Mouse (Mus musculus): ENCODE results near the gene Mettl6. TPM values are rescaled to one million over a fixed set of nuclear protein-coding genes. Genes with fewer than 3 reads are reported as not detected.

Gene Mettl6
- total and polyA plus RNA-seq, 3 experiments: 35.6 to 39.2 TPM; not detected in 1

GRCm38 (mm10) chr14:31486465-31486864 is 8.4 kb downstream of the Mettl6 start:
- Histone ChIP-seq H3K27me3 (ENCODE audit: control insufficient read depth in 1 of 2, insufficient read depth in 2 of 2, low read length in 2 of 2) (no peaks in the 10 kb centered on the region), H3K36me3 (ENCODE audit: control insufficient read depth in 1 of 2, insufficient read depth in 2 of 2, low read length in 2 of 2) (peaks cover 0 to 28% of the 10 kb centered on the region in 2 experiments; a peak in 2 of 4 replicates), H3K9ac (ENCODE audit: control insufficient read depth, low read depth, low read length, poor library complexity, severe bottlenecking) (no peak overlapping the region), H3K9me3 (replicated peaks; ENCODE audit: insufficient read depth, low read length) (no peaks in the 10 kb centered on the region), H3K27ac (ENCODE audit: control insufficient read depth, low read depth, low read length) (no peak overlapping the region), H3K79me2 (ENCODE audit: control insufficient read depth, insufficient read depth, low read length, poor library complexity) (peaks cover 4% of the 10 kb centered on the region; the same call in 1 of the 2 replicates), H3K4me1 (ENCODE audit: control insufficient read depth in 1 of 2, insufficient read depth in 2 of 2, low read length in 2 of 2) (no peaks in the 10 kb centered on the region), H3K4me3 (ENCODE audit: control insufficient read depth in 1 of 2, insufficient read depth in 1 of 2, low read depth in 2 of 2, low read length in 2 of 2) (no peak overlapping the region)
- peak in 1 of 3 experiments; percentile 9; a peak in 1 of 6 replicates for TF ChIP-seq CTCF (IDR thresholded peaks at IDR 0.05 in 2 of 3, conservative IDR thresholded peaks at IDR 0.05 in 1 of 3; ENCODE audit: control insufficient read depth in 1 of 3, insufficient read depth in 1 of 3, low read depth in 2 of 3, low read length in 3 of 3, poor library complexity in 1 of 3, severe bottlenecking in 1 of 3)
- TF ChIP-seq GATA1 (IDR thresholded peaks at IDR 0.05; ENCODE audit: low read depth, low read length): no peak
- DNase-seq (ENCODE audit: low read depth, low spot score): no peak

- no peak overlapping the region for H3K27ac ChIP-seq (ENCODE audit: control insufficient read depth, low read depth, low read length)
- TF ChIP-seq RAD21 (IDR thresholded peaks at IDR 0.05; ENCODE audit: low read depth, low read length): no peak
- no peak for TF ChIP-seq TAL1 (IDR thresholded peaks at IDR 0.05; ENCODE audit: low read length)
- TF ChIP-seq USF1 (IDR thresholded peaks at IDR 0.05; ENCODE audit: low read depth, low read length): peak; percentile 61
- peak; percentile 32 for DNase-seq (ENCODE audit: low read depth, low spot score)
These were observed 12.4 kb downstream of the Mettl6 start for GRCm38 (mm10) chr14:31482417-31482816.

GRCm38 (mm10) chr14:31473297-31473696 is 21.5 kb downstream of the Mettl6 start:
- Histone ChIP-seq H3K27ac (ENCODE audit: control insufficient read depth, low read depth, low read length) (no peak overlapping the region), H3K4me3 (ENCODE audit: control insufficient read depth in 1 of 2, insufficient read depth in 1 of 2, low read depth in 2 of 2, low read length in 2 of 2) (no peak overlapping the region), H3K27me3 (ENCODE audit: control insufficient read depth in 1 of 2, insufficient read depth in 2 of 2, low read length in 2 of 2) (no peaks in the 10 kb centered on the region), H3K79me2 (ENCODE audit: control insufficient read depth, insufficient read depth, low read length, poor library complexity) (no peaks in the 10 kb centered on the region), H3K9me3 (replicated peaks; ENCODE audit: insufficient read depth, low read length) (no peaks in the 10 kb centered on the region), H3K36me3 (ENCODE audit: control insufficient read depth in 1 of 2, insufficient read depth in 2 of 2, low read length in 2 of 2) (no peaks in the 10 kb centered on the region; a peak in 1 of 4 replicates), H3K4me1 (ENCODE audit: control insufficient read depth in 1 of 2, insufficient read depth in 2 of 2, low read length in 2 of 2) (no peaks in the 10 kb centered on the region), H3K9ac (ENCODE audit: control insufficient read depth, low read depth, low read length, poor library complexity, severe bottlenecking) (no peak overlapping the region)
- TF ChIP-seq MYC (IDR thresholded peaks at IDR 0.05; ENCODE audit: low read depth, low read length) (no peak), CTCF (IDR thresholded peaks at IDR 0.05 in 2 of 3, conservative IDR thresholded peaks at IDR 0.05 in 1 of 3; ENCODE audit: control insufficient read depth in 1 of 3, insufficient read depth in 1 of 3, low read depth in 2 of 3, low read length in 3 of 3, poor library complexity in 1 of 3, severe bottlenecking in 1 of 3) (peak in 1 of 3 experiments; percentile 27; a peak in 2 of 6 replicates)
- DNase-seq (ENCODE audit: low read depth, low spot score): no peak

More at GRCm38 (mm10) chr14:31482417-31482816, 12.4 kb downstream of the Mettl6 start:
- Histone ChIP-seq H3K27me3 (ENCODE audit: control insufficient read depth in 1 of 2, insufficient read depth in 2 of 2, low read length in 2 of 2) (no peaks in the 10 kb centered on the region), H3K9me3 (replicated peaks; ENCODE audit: insufficient read depth, low read length) (no peaks in the 10 kb centered on the region), H3K36me3 (ENCODE audit: control insufficient read depth in 1 of 2, insufficient read depth in 2 of 2, low read length in 2 of 2) (peaks cover 0 to 19% of the 10 kb centered on the region in 2 experiments; a peak in 2 of 4 replicates), H3K79me2 (ENCODE audit: control insufficient read depth, insufficient read depth, low read length, poor library complexity) (no peaks in the 10 kb centered on the region), H3K4me1 (ENCODE audit: control insufficient read depth in 1 of 2, insufficient read depth in 2 of 2, low read length in 2 of 2) (no peaks in the 10 kb centered on the region), H3K9ac (ENCODE audit: control insufficient read depth, low read depth, low read length, poor library complexity, severe bottlenecking) (no peak overlapping the region), H3K4me3 (ENCODE audit: control insufficient read depth in 1 of 2, insufficient read depth in 1 of 2, low read depth in 2 of 2, low read length in 2 of 2) (no peak overlapping the region)

- no peak overlapping the region for H3K9ac ChIP-seq (ENCODE audit: control insufficient read depth, low read depth, low read length, poor library complexity, severe bottlenecking)
- H3K36me3 ChIP-seq (ENCODE audit: control insufficient read depth in 1 of 2, insufficient read depth in 2 of 2, low read length in 2 of 2): no peaks in the 10 kb centered on the region
- no peak overlapping the region for H3K4me3 ChIP-seq (ENCODE audit: control insufficient read depth in 1 of 2, insufficient read depth in 1 of 2, low read depth in 2 of 2, low read length in 2 of 2)
- H3K4me1 ChIP-seq (ENCODE audit: control insufficient read depth in 1 of 2, insufficient read depth in 2 of 2, low read length in 2 of 2): no peaks in the 10 kb centered on the region
- no peak overlapping the region for H3K27ac ChIP-seq (ENCODE audit: control insufficient read depth, low read depth, low read length)
- H3K27me3 ChIP-seq (ENCODE audit: control insufficient read depth in 1 of 2, insufficient read depth in 2 of 2, low read length in 2 of 2): no peaks in the 10 kb centered on the region
- no peaks in the 10 kb centered on the region for H3K9me3 ChIP-seq (replicated peaks; ENCODE audit: insufficient read depth, low read length)
- DNase-seq (ENCODE audit: low read depth, low spot score): peak; percentile 79
- H3K79me2 ChIP-seq (ENCODE audit: control insufficient read depth, insufficient read depth, low read length, poor library complexity): no peaks in the 10 kb centered on the region
- TF ChIP-seq TBP (IDR thresholded peaks at IDR 0.05; ENCODE audit: low read depth, low read length) (no peak), RAD21 (IDR thresholded peaks at IDR 0.05; ENCODE audit: low read depth, low read length) (peak; percentile 90), POLR2AphosphoS2 (IDR thresholded peaks at IDR 0.05; ENCODE audit: low read length) (no peak), ZKSCAN1 (IDR thresholded peaks at IDR 0.05; ENCODE audit: low read depth, low read length) (peak; percentile 88; the same call in 1 of the 2 replicates), MYB (IDR thresholded peaks at IDR 0.05; ENCODE audit: low read depth, low read length) (no peak), HCFC1 (IDR thresholded peaks at IDR 0.05; ENCODE audit: low read depth, low read length) (0 out of 2 replicates have a peak, but pooled peaks have one; percentile 23), RCOR1 (IDR thresholded peaks at IDR 0.05; ENCODE audit: low read depth, low read length) (no peak), ZNF384 (IDR thresholded peaks at IDR 0.05; ENCODE audit: low read depth, low read length) (peak; percentile 100), CTCF (IDR thresholded peaks at IDR 0.05 in 2 of 3, conservative IDR thresholded peaks at IDR 0.05 in 1 of 3; ENCODE audit: control insufficient read depth in 1 of 3, insufficient read depth in 1 of 3, low read depth in 2 of 3, low read length in 3 of 3, poor library complexity in 1 of 3, severe bottlenecking in 1 of 3) (peak; percentile 18 to 86 (median 65); a peak in 5 of 6 replicates), ZC3H11A (IDR thresholded peaks at IDR 0.05; ENCODE audit: low read depth, low read length) (peak; percentile 73), SMC3 (IDR thresholded peaks at IDR 0.05; ENCODE audit: low read depth, low read length) (peak; percentile 79), MEF2A (IDR thresholded peaks at IDR 0.05; ENCODE audit: extremely low read depth, insufficient replicate concordance, low read depth, low read length, poor library complexity, severe bottlenecking) (no peak)
These were observed 22.3 kb downstream of the Mettl6 start for GRCm38 (mm10) chr14:31472451-31473061.
